Mouse (Mus musculus) frontal cortex, postnatal 14 days (tissue): ENCODE results near the gene Taldo1.
A peak's percentile ranks its signal among the peaks of the same experiment; 100 is the strongest.

ENCODE experiments used
- DNase-seq, 2 experiments: peaks; one replicate each; pipeline ENCODE4 v3.0.0; 2022; ENCODE audit warnings: low spot score in 2 of 2

Gene Taldo1

DNA sequence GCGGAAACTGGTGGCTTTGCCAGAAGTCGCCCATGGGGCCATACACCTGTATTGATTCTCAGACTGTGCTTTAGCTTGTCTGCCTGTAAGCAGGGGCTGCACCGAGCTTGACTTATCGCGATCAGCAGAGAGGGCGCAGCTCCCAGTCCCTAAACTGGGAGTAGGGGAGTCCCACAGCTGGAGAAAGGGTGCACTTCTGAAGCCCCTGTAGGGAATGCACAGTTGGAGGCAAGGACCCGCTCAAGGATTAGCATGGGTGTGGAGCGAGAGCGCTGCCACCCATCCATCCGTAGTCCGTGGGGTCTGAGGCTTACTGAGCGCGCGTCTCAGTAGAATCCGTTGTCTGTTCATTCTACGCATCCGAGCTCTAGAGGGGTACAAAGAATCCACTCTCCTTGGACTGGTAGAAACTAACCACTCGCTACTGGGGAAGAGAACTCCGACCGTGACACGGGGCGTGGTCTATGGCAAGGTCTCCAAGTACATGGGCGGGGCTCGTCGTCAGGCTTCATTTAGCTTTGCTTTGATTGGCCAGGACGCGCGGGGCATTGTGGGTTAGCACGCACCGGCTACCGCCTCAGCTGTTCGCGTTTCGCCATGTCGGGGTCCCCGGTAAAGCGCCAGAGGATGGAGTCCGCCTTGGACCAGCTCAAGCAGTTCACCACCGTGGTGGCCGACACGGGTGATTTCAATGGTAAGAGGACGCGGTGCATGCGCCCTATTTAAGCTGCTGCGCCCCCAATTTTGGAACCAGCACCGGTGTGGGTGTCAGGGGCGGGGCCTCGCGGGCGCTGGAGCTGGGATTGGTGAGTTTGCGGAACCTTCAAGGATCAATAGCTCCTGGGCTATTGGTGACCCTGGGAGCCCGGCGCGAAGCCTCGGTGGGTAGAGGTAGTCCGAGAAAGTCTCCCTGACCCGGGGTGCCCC lies at the start of gene Taldo1:
Gene Taldo1 (plus strand): TSS at position 575 of the 927 bp plus-strand sequence.
- peak; percentile 88 to 95 for DNase-seq

DNA sequence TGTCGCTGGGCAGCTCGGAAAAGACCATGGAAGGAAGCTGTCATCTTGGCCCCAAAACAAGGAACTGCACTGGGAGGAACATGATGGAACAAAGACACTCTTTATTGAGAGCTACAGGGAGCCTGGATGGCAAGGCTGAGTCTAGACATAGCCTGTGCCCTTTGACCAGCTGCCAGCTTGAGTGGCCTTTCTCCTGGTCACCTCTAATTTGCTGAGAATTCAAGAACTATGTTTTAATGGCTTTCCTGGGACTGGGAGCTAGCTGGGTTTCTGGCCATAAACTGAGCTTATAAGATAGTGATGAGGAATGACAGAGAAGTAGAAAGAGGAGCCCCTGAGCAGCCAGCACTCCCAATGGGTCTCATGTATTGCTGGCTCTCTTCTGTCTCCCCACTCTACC lies 48.8 kb upstream of the Taldo1 start:
- no peak for DNase-seq

DNA sequence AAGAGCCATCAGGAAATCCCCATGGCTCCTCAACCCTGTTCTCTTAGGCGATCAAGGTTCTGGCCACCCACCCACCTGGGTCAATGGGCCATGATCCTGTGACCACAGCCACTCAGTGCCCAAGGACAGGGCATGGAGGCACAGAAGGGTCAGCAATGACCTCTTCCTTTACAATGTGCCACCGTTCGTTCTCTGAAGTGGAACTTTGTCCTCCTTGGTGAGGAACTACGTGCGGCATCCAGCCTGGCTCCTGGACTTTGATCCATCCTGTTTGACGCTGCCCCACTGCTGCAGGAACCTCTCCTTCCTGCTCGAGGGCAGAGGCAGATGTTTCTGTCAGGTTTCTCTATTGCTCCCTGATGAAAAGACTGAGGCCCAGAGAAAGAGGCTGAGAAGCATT lies 48.3 kb upstream of the Taldo1 start:
- no peak for DNase-seq

DNA sequence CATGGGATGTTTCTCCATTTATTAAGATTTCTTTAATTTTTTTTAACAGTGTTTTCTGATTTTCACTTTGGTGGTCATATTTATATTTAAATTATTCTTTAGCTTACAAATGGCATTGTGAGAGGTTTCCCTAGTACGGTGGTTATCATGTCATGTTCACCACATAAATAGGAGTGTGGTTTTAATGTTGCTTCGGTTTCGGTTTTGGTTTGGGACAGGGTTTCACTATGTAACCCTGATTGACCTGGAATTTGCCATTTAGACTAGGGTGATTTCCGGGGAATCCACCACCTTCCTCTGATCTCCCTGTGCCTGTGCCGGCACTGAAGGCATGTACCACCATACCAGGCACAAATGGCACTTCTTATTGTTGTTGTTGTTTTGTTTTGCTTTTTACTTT lies 47.2 kb upstream of the Taldo1 start:
- DNase-seq = no peak

DNA sequence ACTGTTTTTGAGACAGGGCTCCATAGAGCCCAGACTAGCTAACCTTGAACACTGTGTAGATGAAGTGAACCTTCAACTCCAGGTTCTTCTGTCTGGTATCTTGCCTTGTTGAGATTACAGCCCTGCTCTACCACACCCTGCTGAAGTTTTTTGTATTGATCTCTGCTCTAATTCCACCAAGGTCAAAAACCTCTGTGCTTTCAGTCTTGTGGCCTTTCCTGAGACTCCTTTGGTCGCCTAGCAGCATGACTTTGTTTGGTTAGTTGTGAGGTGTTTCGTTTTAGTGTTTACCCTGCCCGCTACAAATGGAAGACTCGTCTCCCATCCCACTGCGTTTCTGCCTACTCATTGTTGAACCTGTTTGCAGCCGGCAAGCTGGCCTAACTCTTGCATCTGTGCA lies 40.9 kb upstream of the Taldo1 start:
- DNase-seq = no peak

DNA sequence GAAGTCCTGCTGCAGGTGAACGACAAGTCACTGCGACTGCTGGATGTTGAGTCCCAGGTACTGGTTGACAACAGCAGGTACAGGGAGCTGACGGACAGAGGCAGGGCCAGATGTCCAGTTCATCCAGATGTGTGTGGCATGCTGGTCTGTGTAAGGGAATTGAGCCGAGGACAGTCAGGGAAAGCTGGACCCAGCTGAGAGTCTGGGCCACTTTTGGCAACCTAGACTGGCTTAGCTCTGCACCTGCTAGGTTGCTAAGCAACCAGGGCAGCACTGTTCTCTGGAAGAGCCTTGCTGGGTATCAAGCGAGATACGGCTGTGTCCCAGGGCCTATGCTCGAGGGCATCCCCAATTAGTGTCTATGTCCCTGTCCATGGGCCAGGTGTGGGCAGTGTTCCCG lies 36.9 kb upstream of the Taldo1 start:
- DNase-seq = no peak

DNA sequence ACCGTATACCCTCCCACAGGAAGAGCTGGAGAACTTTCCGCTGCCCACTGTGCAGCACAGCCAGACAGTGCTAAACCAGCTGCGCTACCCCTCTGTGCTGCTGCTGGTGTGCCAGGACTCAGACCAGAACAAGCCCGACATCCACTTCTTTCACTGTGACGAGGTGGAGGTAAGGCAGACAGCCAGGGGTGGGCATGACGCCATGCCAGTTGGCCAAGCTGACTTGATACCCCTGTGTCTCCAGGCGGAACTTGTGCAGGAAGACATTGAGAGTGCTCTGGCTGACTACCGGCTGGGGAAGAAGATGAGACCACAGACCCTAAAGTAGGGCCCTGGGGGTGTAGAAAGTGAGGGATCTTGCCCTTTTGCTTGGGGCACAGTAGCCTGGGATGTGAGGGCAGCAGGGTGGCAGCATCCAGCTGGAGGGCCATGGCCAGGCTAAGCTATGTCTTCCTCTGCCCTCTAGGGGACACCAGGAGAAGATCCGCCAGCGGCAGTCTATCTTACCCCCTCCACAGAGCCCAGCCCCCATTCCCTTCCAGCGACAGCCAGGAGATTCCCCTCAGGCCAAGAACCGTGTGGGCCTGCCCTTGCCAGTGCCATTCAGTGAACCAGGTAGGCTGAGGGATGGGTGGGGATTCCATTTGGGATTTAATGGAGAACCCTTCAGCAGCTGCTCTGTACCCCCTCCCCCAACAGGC lies 36.2 kb upstream of the Taldo1 start:
- DNase-seq = no peak

DNA sequence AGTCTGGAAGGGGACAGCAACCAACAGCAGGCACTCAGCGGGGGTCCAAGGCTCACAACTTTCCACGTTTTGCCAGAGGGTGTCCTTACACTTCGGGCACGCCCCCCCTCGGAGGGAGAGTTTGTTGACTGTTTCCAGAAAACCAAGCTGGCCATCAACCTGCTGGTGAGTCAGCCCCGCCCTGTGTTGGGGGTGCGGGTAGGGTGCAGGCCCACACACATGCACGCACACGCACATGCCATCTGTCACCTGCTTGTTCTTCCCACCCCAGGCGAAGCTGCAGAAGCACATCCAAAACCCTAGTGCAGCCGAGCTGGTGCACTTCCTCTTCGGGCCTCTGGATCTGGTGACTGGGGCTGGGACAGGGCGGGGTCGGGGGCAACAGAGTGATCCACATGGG lies 35.0 kb upstream of the Taldo1 start:
- DNase-seq = no peak

DNA sequence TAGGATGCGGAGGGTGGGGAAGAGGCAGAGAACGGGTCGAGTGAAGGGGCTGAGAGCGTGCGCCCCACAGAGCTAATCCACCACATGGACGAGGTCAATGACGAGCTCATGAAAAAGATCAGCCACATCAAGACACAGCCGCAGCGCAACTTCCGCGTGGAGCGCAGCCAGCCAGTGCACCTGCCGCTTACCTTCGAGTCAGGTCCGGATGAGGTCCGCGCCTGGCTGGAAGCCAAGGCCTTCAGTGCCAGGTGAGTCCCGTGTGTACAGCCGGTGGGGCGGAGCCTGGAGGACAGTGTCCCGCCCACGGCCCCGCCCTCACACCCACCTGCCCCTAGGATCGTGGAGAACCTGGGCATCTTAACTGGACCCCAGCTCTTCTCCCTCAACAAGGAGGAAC lies 30.5 kb upstream of the Taldo1 start:
- no peak for DNase-seq

DNA sequence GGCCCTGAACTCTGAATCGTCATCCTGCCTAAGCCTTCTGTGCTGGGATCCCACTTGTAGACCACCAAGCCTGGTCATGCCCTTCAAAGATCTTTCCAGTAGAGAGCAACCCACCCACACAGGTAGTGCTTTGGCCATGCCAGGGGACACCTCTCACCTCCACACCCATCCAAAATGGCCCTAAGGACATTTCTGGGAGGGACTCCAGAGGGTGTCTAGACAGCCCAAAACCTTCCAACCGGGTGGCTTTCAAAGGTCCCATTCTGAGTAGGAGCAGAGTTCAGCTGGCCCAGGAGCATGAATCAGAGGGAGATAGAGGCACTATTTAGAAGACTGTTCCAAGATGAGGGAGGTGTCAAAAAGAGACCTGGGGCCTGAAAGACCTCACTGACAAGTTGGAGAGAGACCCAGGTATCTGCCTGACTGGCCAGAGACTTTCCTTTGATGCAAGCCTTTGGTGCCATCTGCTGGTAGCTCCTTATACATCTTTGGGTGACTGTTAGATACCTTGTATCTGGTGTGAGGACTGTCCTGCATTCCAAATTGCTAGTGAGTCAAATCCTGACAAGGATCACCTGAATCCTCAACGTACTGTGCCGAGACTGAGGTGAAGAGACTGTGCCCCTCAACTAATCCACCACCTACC lies 28.8 kb upstream of the Taldo1 start:
- peak in 1 of 2 experiments; percentile 54 for DNase-seq

DNA sequence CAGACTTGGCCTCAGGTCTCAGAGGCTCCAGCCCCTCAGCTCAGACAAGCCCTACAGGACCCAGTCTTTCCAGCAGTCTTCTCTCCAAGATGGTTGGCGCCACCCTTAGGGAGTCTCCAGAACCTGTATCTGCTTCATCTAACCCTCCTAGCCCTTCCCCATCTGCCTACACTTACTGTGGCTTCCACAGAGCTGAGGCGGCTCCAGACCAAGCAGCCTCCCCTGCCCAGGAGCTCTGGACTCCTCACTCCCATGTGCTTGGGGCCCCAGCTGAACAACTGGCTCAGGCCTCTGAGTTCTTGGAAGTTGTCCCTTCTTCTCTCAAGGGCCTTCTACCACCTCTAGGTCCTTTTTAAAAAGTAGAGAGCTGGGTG lies 28.3 kb upstream of the Taldo1 start:
- DNase-seq = no peak

DNA sequence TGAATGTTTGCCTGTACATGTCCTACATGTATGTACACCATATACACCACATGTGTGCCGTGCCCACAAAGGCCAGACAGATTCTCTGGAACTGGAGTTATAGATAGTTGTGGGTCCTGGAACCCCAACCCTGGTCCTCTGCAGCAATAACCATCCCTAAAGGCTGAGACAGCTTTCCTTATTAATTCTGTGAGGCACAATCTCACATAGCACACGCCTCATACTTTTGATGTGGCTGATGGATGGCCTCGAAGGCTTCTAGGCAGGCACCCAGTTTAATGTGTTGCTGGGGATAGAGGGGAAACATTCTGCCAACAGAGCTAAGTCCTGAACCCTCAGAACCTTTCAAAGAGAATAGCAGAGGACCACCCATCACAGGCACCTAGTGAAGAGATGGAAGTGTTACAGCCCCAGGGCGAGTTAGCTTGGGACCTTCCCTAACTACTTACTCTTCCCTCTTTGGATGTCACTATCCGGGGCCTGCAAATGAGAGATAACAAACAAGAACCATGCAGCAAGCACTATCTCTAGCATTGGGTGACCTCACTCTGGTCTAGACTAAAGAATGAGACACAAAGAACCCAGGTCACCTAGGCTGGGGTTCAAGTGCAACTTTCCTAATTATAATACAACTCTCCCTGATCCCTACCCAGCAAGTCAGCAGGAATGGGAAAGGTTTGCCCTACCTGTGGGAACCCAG lies 27.5 kb upstream of the Taldo1 start:
- DNase-seq = no peak

DNA sequence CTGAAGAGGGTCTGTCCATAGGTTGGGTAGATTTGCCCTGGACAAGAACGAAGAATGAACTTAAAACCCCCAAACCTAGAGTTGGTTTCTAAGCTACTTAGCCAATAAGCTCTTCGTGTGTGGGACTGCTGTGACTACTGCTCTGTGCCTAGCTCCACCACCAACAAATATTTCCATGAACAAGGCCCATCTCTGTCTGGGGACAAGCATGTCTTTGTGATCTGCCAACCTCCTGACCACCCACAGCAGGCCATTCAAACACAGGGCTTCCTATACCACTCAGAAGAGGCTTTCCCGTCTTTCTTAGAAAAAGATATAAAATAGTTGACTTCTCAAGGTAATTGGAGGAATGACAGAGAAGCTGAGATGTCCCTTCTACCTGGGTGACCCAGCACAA lies 27.0 kb upstream of the Taldo1 start:
- DNase-seq = no peak

DNA sequence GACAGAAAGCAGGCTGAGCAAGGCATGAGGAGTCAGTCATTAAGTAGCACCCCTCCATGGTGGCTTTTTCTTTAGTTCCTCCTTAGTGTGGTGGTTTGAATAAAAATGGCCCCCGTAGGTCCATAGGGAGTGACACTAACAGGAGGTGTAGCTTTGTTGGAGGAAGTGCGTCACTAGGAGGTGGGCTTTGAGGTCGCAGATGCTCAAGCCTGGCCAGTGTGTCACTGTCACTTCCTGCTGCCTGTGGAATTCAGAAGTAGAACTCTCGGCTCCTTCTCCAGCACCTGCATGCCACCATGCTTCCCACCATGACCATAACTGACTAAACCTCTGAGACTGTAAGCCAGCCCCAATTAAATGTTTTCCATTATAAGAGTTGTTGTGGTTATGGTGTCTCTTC lies 24.6 kb upstream of the Taldo1 start:
- DNase-seq = no peak

DNA sequence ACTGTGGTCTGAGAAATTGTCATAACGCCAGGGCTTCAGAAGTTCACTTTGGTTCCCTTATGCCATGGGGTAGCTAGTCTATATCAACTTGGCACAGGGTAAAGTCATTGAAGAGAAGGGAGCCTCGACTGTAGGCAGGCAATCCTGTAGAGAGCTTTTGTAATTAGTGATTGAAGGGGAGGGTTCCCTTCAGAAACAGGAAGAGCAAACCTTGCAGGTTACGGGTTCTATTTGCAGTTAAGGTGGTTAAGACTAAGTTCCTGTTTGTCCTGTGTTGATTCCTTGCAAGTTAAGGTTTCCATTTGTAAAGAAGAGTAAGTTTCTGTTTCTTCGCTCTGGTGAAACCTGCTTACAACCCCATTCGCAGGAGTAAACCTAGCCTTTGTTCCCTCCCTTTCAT lies 22.1 kb upstream of the Taldo1 start:
- no peak for DNase-seq

DNA sequence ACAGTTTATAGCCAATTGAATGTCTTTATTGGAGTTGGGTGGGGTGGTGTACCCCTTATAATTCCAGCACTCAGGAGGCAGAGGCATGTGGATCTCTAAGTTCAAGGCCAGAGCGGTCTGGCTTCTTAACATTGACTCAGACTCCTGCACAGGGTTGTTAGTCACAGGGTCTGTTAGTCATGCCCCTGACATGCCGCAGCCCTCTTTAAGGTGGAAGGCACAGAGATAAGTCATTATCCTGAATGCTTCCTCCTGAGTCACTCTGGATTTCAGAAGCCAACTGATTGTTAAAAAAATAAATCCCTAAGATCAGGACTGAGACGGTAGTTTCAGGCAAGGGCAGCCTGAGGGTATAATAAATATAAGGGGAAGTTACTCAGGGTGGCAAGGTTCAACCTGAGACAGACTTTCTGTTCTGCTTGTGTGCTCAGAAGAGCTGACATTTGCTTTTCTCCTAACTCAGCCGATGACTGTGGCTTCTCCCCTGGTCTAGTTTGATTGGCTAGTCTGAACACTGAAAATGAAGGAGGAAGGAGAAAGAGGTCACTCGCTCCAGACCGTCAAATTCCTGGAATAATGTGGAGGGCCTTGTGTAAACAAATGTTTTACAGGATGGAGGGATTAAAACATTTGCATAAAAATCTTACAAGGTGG lies 19.9 kb upstream of the Taldo1 start:
- DNase-seq = no peak

DNA sequence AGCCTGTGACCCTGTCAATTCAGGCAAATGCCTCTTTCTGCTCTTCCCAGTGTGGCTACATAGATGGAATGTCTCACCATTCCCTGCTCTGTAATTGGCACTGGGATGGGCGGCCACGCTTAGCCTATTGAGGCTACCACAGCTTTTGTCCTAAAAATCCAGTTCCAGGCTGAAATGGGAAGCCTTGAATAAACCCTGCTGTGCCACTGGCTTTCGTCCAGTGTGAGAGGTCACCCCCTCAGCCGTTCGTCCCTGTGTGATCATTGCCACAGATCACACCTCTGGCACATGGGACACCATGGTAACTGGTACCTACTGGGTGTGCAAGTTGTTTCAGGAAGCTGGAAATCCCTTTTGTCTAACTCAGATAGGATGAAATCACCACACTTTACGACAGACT lies 18.4 kb upstream of the Taldo1 start:
- no peak for DNase-seq

DNA sequence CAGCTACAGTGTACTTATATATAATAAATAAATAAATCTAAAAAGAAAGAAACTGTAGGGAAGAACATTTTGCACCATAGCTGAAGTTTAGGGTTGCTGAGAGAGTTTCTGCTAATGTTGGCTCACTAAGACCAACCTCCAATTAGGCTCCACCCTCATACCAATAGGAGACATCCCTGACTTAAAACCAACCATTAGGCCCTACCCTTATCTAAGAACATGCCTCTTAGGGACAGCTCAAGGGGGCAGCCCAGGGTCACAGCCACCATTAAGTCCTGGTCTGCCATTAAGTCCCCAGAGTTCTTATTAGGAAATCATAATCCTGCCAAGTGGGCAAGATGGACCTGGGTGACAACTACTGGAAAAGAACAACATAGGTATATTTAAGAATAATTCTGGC lies 17.6 kb upstream of the Taldo1 start:
- DNase-seq = no peak

DNA sequence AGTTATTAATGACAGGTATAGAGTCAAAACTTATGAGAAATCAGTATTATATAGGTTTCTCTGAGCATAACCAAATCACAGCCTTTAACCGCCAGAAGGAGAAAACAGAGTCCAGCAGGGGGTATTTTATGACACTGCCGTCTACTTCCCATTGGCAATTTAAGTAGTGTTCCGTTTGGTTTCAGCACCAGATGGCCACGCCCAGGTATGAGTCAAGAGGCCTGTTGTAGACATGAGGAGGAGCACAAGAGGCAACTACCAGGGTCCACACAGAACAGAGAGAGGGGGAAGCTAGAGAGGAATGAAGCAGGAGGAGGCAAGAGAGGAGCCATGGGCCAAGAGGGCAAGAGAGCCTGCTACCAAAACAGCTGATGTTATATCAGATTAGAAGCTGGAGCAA lies 12.4 kb upstream of the Taldo1 start:
- no peak for DNase-seq

DNA sequence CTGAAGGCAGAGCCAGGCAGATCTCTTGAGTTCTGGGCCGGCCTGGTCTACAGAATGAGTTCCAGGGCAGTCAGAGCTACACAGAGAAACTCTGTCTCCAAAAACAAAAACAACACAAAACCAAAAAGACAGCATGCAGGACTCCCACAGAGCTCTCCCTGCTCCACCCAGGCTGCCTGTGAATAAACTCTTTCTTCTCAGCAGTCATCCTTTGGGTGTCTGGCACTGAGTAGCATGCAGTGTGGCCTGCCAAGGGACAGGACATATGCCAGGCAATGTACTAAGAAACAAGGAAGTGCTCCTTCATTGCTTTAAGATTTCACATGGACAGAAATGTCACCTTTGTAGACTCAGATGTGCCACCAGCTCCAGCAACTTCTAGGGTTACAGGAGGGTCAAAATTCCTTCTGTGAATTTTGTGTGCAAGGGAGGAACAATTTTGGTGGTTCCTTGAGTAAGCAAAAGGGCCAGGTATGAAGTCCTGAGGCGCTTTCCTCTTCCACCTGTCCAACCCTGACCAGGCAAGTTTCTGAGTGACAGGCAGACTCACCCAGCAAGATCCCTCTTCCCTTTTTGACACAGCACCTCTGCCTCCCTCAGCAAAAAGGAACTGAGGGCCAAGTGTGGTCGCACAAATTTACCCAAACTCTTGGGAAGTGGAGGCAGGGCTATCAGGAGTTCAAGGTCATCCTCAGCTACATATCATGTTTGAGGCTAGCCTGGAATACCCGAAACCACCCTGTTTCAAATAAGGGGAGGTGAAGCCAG lies 10.7 kb upstream of the Taldo1 start:
- DNase-seq = no peak
